Mouse (Mus musculus): ENCODE results near the gene Hjurp. TPM values are rescaled to one million over a fixed set of nuclear protein-coding genes. Genes with fewer than 3 reads are reported as not detected.
A peak's percentile ranks its signal among the peaks of the same experiment; 100 is the strongest.

Gene Hjurp
- polyA plus RNA-seq, 1 experiment from 2014 or later: 211 TPM

GRCm38 (mm10) chr1:88280006-88280690 is 2.7 kb upstream of the Hjurp start:
- 69% methylated on average over 15 of the region's 15 CpGs for WGBS
- ATAC-seq (ENCODE audit: insufficient number of reproducible peaks, insufficient read depth, low FRiP score, low read depth): peak; percentile 7; the same call in 1 of the 2 replicates

GRCm38 (mm10) chr1:88279111-88280005 is 1.9 kb upstream of the Hjurp start:
- Histone ChIP-seq H3K27me3 (ENCODE audit: control insufficient read depth, insufficient read depth, low read length) (no peaks in the 10 kb centered on the region), H3K4me2 (replicated peaks; ENCODE audit: low read depth, low read length) (no peak overlapping the region), H3K9me3 (ENCODE audit: control insufficient read depth, low read depth, low read length) (peaks cover 24% of the 10 kb centered on the region), H3K4me1 (ENCODE audit: control insufficient read depth, insufficient read depth, low read length) (peaks cover 24% of the 10 kb centered on the region), H3K4me3 (ENCODE audit: low read depth, low read length) (no peak overlapping the region), H3K36me3 (ENCODE audit: control insufficient read depth, insufficient read depth, low read length) (peaks cover 16% of the 10 kb centered on the region), H3K9ac (replicated peaks; ENCODE audit: low read depth, low read length) (no peak overlapping the region), H3K27ac (ENCODE audit: low read length) (no peak overlapping the region)
- ATAC-seq (ENCODE audit: insufficient number of reproducible peaks, insufficient read depth, low FRiP score, low read depth): peak; percentile 4; the same call in 1 of the 2 replicates
- 59% methylated on average over 9 of the region's 9 CpGs for WGBS

More at GRCm38 (mm10) chr1:88280006-88280690, 2.7 kb upstream of the Hjurp start:
- Histone ChIP-seq H3K36me3 (ENCODE audit: control insufficient read depth, insufficient read depth, low read length) (peaks cover 8% of the 10 kb centered on the region; the same call in 1 of the 2 replicates), H3K4me1 (ENCODE audit: control insufficient read depth, insufficient read depth, low read length) (peaks cover 21% of the 10 kb centered on the region), H3K27me3 (ENCODE audit: control insufficient read depth, insufficient read depth, low read length) (no peaks in the 10 kb centered on the region), H3K27ac (ENCODE audit: low read length) (peak overlapping the region; percentile 1; the same call in 1 of the 2 replicates), H3K4me3 (ENCODE audit: low read depth, low read length) (no peak overlapping the region), H3K4me2 (replicated peaks; ENCODE audit: low read depth, low read length) (no peak overlapping the region), H3K9ac (replicated peaks; ENCODE audit: low read depth, low read length) (no peak overlapping the region), H3K9me3 (ENCODE audit: control insufficient read depth, low read depth, low read length) (peaks cover 32% of the 10 kb centered on the region)

DNA sequence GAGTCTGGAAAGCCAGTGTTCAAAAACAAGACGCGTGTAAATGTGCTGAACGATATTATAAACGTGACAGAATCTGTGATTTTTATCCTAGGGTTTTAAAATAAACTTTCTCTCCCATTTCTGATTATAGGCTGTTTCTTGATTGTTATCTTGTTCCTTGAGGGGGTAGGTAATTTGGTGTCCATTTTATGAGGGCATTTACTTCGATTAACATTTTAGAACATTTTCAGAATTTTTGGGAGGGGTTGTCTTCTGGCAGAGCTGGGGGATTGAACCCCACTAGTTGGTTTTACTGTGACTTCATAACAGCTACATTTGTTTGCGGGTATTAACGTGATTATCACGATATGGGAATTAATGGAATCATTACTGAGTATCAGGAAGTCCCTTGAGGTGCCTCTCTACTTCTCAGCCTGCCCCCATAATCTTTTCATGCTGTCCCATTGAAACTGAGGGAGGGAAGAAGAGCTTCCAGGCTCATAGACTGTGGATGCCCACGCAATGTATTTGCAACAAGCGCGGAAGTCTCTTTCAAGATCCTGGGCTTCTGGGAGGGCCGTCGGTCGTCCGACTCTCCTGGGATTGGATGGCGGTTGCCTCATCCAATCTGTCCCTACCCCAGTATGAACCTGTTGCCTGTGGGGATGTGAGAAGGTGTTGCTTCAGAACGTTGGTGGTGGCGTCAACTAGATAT is 532 bp upstream of the Hjurp start:
- 66% methylated on average over 18 of the region's 18 CpGs for WGBS
- no peak overlapping the region for H3K27ac ChIP-seq (ENCODE audit: low read length)
- H3K4me3 ChIP-seq (ENCODE audit: low read depth, low read length): peak overlapping the region; percentile 64
- peaks cover 30% of the 10 kb centered on the region for H3K36me3 ChIP-seq (ENCODE audit: control insufficient read depth, insufficient read depth, low read length)
- peak overlapping the region; percentile 66 for H3K4me2 ChIP-seq (replicated peaks; ENCODE audit: low read depth, low read length)
- H3K9me3 ChIP-seq (ENCODE audit: control insufficient read depth, low read depth, low read length): peaks cover 13% of the 10 kb centered on the region; the same call in 1 of the 2 replicates
- H3K9ac ChIP-seq (replicated peaks; ENCODE audit: low read depth, low read length): peak overlapping the region; percentile 74; the same call in 1 of the 2 replicates
- no peak for ATAC-seq (ENCODE audit: insufficient number of reproducible peaks, insufficient read depth, low FRiP score, low read depth)
- peaks cover 24% of the 10 kb centered on the region for H3K4me1 ChIP-seq (ENCODE audit: control insufficient read depth, insufficient read depth, low read length)
- no peaks in the 10 kb centered on the region for H3K27me3 ChIP-seq (ENCODE audit: control insufficient read depth, insufficient read depth, low read length)

- 21% methylated on average over 10 of the region's 10 CpGs for WGBS
Observed at GRCm38 (mm10) chr1:88276524-88277097, 822 bp downstream of the Hjurp start.

DNA sequence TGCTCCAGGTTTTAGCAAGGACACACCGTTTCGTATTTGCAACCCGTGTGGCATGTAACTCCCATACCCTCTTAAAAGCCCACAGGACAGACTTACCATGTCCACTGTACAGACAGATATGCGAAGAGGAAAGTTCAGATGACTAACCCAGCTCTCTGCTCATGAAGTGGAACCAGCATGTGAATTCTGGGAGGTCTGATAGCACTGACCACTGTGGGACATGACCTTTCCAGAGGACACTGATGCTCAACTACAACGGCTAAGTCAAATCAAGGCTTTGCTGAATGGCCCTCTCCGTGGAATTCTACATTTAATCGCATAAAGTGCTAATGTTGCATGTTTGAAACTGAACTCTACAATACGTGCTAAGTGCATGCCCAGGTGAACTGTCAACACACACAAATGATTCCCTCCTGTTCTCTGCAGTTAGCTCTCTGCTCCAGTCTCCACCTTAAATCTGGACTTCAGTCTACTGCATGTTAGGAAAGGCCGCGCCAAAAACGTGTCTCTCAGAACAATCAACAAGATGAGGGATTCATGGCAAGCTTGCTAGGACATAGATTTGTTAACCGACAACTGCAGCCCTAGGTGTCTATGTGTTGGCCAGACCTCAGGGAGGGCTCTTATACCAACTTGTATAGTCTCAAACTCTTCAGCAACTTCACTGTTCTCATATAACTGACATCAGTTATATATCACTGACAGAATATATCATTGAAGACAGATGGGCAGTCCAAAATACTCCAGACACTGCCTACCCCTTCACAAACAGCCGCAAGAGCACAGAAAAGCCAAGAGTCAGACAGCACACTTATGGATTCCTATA is 1.5 kb downstream of the Hjurp start:
- Histone ChIP-seq H3K9ac (replicated peaks; ENCODE audit: low read depth, low read length) (peak overlapping the region; percentile 74), H3K27ac (ENCODE audit: low read length) (peak overlapping the region; percentile 81; the same call in 1 of the 2 replicates), H3K4me2 (replicated peaks; ENCODE audit: low read depth, low read length) (peak overlapping the region; percentile 66), H3K4me3 (ENCODE audit: low read depth, low read length) (peak overlapping the region; percentile 64), H3K4me1 (ENCODE audit: control insufficient read depth, insufficient read depth, low read length) (peaks cover 24% of the 10 kb centered on the region), H3K36me3 (ENCODE audit: control insufficient read depth, insufficient read depth, low read length) (peaks cover 46% of the 10 kb centered on the region), H3K9me3 (ENCODE audit: control insufficient read depth, low read depth, low read length) (no peaks in the 10 kb centered on the region), H3K27me3 (ENCODE audit: control insufficient read depth, insufficient read depth, low read length) (no peaks in the 10 kb centered on the region)
- WGBS: 64% methylated on average over 13 of the region's 13 CpGs
- ATAC-seq (ENCODE audit: insufficient number of reproducible peaks, insufficient read depth, low FRiP score, low read depth): no peak

More at GRCm38 (mm10) chr1:88276524-88277097, 822 bp downstream of the Hjurp start:
- Histone ChIP-seq H3K27me3 (ENCODE audit: control insufficient read depth, insufficient read depth, low read length) (no peaks in the 10 kb centered on the region), H3K4me2 (replicated peaks; ENCODE audit: low read depth, low read length) (peak overlapping the region; percentile 66), H3K4me1 (ENCODE audit: control insufficient read depth, insufficient read depth, low read length) (peaks cover 24% of the 10 kb centered on the region), H3K27ac (ENCODE audit: low read length) (peak overlapping the region; percentile 81), H3K36me3 (ENCODE audit: control insufficient read depth, insufficient read depth, low read length) (peaks cover 42% of the 10 kb centered on the region), H3K9me3 (ENCODE audit: control insufficient read depth, low read depth, low read length) (0 out of 2 replicates have a peak, but pooled peaks cover 2% of the 10 kb centered on the region), H3K4me3 (ENCODE audit: low read depth, low read length) (peak overlapping the region; percentile 64), H3K9ac (replicated peaks; ENCODE audit: low read depth, low read length) (peak overlapping the region; percentile 74)
- ATAC-seq (ENCODE audit: insufficient number of reproducible peaks, insufficient read depth, low FRiP score, low read depth): peak; percentile 19

- Histone ChIP-seq H3K27ac (ENCODE audit: low read length) (no peak overlapping the region), H3K4me1 (ENCODE audit: control insufficient read depth, insufficient read depth, low read length) (peaks cover 24% of the 10 kb centered on the region), H3K27me3 (ENCODE audit: control insufficient read depth, insufficient read depth, low read length) (no peaks in the 10 kb centered on the region), H3K9me3 (ENCODE audit: control insufficient read depth, low read depth, low read length) (no peaks in the 10 kb centered on the region), H3K4me3 (ENCODE audit: low read depth, low read length) (peak overlapping the region; percentile 64; the same call in 1 of the 2 replicates), H3K4me2 (replicated peaks; ENCODE audit: low read depth, low read length) (peak overlapping the region; percentile 66), H3K36me3 (ENCODE audit: control insufficient read depth, insufficient read depth, low read length) (peaks cover 46% of the 10 kb centered on the region), H3K9ac (replicated peaks; ENCODE audit: low read depth, low read length) (peak overlapping the region; percentile 74; the same call in 1 of the 2 replicates)
- WGBS: 68% methylated on average over 13 of the region's 13 CpGs
- ATAC-seq (ENCODE audit: insufficient number of reproducible peaks, insufficient read depth, low FRiP score, low read depth): no peak
Observed at GRCm38 (mm10) chr1:88275078-88275680, 2.3 kb downstream of the Hjurp start.

GRCm38 (mm10) chr1:88274371-88275077 is 2.9 kb downstream of the Hjurp start:
- Histone ChIP-seq H3K4me1 (ENCODE audit: control insufficient read depth, insufficient read depth, low read length) (peaks cover 24% of the 10 kb centered on the region), H3K27me3 (ENCODE audit: control insufficient read depth, insufficient read depth, low read length) (no peaks in the 10 kb centered on the region), H3K9me3 (ENCODE audit: control insufficient read depth, low read depth, low read length) (no peaks in the 10 kb centered on the region), H3K27ac (ENCODE audit: low read length) (no peak overlapping the region), H3K9ac (replicated peaks; ENCODE audit: low read depth, low read length) (no peak overlapping the region), H3K4me2 (replicated peaks; ENCODE audit: low read depth, low read length) (no peak overlapping the region), H3K4me3 (ENCODE audit: low read depth, low read length) (no peak overlapping the region), H3K36me3 (ENCODE audit: control insufficient read depth, insufficient read depth, low read length) (peaks cover 53% of the 10 kb centered on the region)
- 73% methylated on average over 11 of the region's 11 CpGs for WGBS
- no peak for ATAC-seq (ENCODE audit: insufficient number of reproducible peaks, insufficient read depth, low FRiP score, low read depth)

All from stomach, embryonic 14.5 days (tissue).